Mouse (Mus musculus): Measurements from ENCODE around the gene Bckdha.

DNA sequence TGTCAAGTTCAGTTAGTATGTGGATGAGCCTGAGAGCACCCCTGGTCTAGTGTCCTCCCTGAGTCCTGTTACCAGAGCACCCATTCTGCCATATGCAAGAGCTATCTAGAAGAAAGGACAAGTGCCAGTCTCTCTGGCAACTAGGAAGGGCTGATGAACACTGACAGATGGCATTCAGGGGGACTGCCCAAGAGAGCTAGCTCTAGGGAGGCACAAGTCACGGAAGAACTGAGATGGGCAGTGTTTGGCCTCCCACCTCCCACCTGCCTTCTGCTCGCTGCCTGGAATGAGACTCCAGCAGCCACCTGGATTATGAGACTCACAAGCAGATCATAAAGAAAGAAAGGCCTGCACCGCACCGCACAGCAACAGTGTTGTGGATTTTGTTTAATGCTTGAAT is 19.0 kb downstream of the Bckdha start:
- no peak for TF ChIP-seq CTCF (IDR thresholded peaks at IDR 0.05; ENCODE audit: low read depth, low read length)
- no peak for TF ChIP-seq POLR2A (IDR thresholded peaks at IDR 0.05; ENCODE audit: borderline replicate concordance, low read depth, low read length)
